Mouse (Mus musculus) forebrain, embryonic 10.5 days (tissue): Measurements from ENCODE around the gene Brinp1. TPM values are rescaled to one million over a fixed set of nuclear protein-coding genes. Genes with fewer than 3 reads are reported as not detected.

Experiments used
- DNase-seq: peaks from one replicate; pipeline ENCODE4 v3.0.0-alpha.2; 2017; ENCODE audit warnings: low spot score; ENCODE audit errors: extremely low spot score
- H3K27ac ChIP-seq: fragments of 300-500 bp; sonication (generic); 2 replicates; pipeline ENCODE4 v1.5.1; 2016; ENCODE audit warnings: mild to moderate bottlenecking
- H3K27me3 ChIP-seq: fragments of 300-500 bp; sonication (generic); 2 replicates; pipeline ENCODE4 v1.6.1; 2016; ENCODE audit warnings: mild to moderate bottlenecking; ENCODE audit not compliant: poor library complexity, severe bottlenecking
- H3K36me3 ChIP-seq: fragments of 300-500 bp; sonication (generic); replicated peaks from 2 replicates; pipeline ENCODE4 v1.6.1; 2016; ENCODE audit warnings: mild to moderate bottlenecking, moderate library complexity
- H3K4me1 ChIP-seq: fragments of 300-500 bp; sonication (generic); 2 replicates; pipeline ENCODE4 v1.6.1; 2016
- H3K4me3 ChIP-seq: fragments of 300-500 bp; sonication (generic); 2 replicates; pipeline ENCODE4 v1.5.1; 2016; ENCODE audit warnings: mild to moderate bottlenecking, moderate library complexity
- H3K9me3 ChIP-seq: fragments of 300-500 bp; sonication (generic); 2 replicates; pipeline ENCODE4 v1.6.1; 2016; ENCODE audit warnings: mild to moderate bottlenecking, moderate library complexity
- WGBS: fragments of 180-500 bp; shearing (Covaris S2); methylation state at CpG from one replicate; pipeline ENCODE4 v1.1.7; 2016; 5-methylcytosine and 5-hydroxymethylcytosine counted together
- polyA plus RNA-seq: library from polyadenylated mRNA; unstranded; fragments of >200 nt; fragmentation: Nextera tagmentation; extraction: Ambion mirVana; gene quantifications from 2 replicates; pipeline ENCODE4 v1.2.1, GENCODE M21; 2016

The Brinp1 gene
- polyA plus RNA-seq, 1 experiment from 2014 or later = 1.3 TPM

- WGBS = 89% methylated on average over 6 of the region's 6 CpGs
- H3K9me3 ChIP-seq = no peaks in the 10 kb centered on the region
- H3K27me3 ChIP-seq = no peaks in the 10 kb centered on the region
- no peak overlapping the region for H3K4me3 ChIP-seq
- no peaks in the 10 kb centered on the region for H3K4me1 ChIP-seq
- H3K36me3 ChIP-seq = no peaks in the 10 kb centered on the region
- no peak for DNase-seq
- no peak overlapping the region for H3K27ac ChIP-seq
Measured at GRCm38 (mm10) chr4:68801923-68802855, 152.0 kb downstream of the Brinp1 start.

DNA sequence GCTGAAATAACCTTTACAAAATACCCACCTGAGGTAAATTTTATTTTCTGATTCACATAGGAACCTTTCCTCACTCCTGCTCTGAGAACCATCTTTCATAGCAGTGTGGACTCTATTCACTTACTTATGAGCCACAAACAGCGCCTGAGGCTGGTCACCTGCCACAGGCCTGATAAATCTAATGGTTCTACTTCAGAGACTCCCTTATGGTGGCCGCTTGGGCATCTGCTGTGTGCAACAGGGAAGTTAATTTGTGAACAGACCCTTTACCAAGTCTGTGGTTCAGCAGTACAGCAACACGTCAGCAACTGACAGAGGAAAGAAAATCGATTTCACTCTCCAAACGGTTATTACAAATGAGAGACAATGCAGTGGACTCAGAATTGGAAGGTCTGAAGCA is 164.2 kb downstream of the Brinp1 start:
- H3K27ac ChIP-seq = no peak overlapping the region
- H3K36me3 ChIP-seq = no peaks in the 10 kb centered on the region
- H3K4me3 ChIP-seq = no peak overlapping the region
- H3K9me3 ChIP-seq = no peaks in the 10 kb centered on the region
- 92% methylated on average over 5 of the region's 5 CpGs for WGBS
- H3K4me1 ChIP-seq = no peaks in the 10 kb centered on the region
- H3K27me3 ChIP-seq = no peaks in the 10 kb centered on the region
- DNase-seq = no peak

- Histone ChIP-seq H3K27me3 (no peaks in the 10 kb centered on the region), H3K4me3 (no peak overlapping the region), H3K36me3 (no peaks in the 10 kb centered on the region), H3K4me1 (no peaks in the 10 kb centered on the region), H3K27ac (no peak overlapping the region), H3K9me3 (no peaks in the 10 kb centered on the region)
- 74% methylated on average over 4 of the region's 4 CpGs for WGBS
- DNase-seq = no peak
Measured at GRCm38 (mm10) chr4:68788477-68788999, 165.7 kb downstream of the Brinp1 start.

DNA sequence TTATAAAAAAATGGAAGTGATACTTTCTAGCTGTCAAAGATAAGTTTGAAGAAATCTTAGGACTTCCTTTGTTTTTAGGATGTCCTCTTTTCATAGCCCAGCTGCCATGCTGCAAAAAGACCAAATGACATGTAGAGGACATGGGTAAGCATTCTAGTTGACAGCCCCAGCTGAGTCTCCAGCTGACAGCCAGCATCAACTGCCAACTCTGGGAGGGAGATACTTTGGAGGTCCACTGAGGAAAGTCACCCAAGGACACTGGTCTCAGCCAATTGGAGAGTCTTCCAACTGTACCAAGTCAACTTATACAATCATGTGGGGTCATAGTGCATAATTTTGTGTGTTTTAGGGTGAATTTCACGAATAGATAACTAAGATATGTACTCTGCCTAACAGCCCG is 166.6 kb downstream of the Brinp1 start:
- no peaks in the 10 kb centered on the region for H3K27me3 ChIP-seq
- H3K36me3 ChIP-seq = no peaks in the 10 kb centered on the region
- no peak overlapping the region for H3K4me3 ChIP-seq
- no peak for DNase-seq
- no peaks in the 10 kb centered on the region for H3K9me3 ChIP-seq
- H3K27ac ChIP-seq = no peak overlapping the region
- H3K4me1 ChIP-seq = no peaks in the 10 kb centered on the region
- WGBS = 76% methylated on average over 2 of the region's 2 CpGs

DNA sequence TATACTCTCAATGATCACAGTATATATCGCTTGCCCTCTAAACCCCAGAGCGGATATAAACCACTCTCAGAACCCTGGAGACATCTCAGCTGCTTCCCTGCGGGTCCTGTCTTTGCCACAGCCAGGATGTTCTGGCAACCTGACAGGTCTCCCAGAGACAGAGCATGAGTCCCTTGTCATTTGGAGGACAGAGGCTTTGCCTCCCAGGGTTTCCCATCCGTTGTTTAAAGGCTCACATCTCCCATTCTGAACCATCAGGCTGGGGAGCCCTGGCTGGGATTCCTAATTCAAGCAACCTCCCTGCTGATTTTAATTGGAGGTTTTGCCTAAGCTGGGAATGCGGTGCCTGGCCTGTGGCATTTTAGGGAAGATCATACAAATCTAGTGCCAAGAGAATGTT is 185.9 kb downstream of the Brinp1 start:
- no peak overlapping the region for H3K4me3 ChIP-seq
- 35% methylated on average over 5 of the region's 5 CpGs for WGBS
- no peaks in the 10 kb centered on the region for H3K27me3 ChIP-seq
- no peaks in the 10 kb centered on the region for H3K9me3 ChIP-seq
- peaks cover 14% of the 10 kb centered on the region for H3K4me1 ChIP-seq
- H3K27ac ChIP-seq = no peak overlapping the region
- no peak for DNase-seq
- no peaks in the 10 kb centered on the region for H3K36me3 ChIP-seq

DNA sequence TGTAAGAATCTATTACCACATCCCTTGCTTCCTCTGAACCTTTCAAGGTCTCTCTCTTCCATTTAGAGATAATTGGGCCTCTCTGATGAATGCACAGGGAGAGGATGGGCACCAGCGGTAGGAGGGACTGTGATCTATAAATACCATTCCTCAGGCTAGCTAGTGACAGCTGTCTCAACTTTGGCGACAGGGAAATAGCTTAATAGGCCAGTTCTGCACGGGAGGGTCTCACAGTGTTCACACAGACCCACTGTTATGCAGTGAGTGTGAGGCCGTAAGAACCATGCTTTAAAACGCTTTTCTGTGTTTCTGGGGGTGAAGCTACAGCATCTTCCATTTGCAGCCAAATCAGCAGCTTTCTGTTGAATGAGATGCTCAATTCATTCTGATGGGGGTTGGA is 186.8 kb downstream of the Brinp1 start:
- peaks cover 14% of the 10 kb centered on the region for H3K4me1 ChIP-seq
- WGBS = 63% methylated on average over 5 of the region's 5 CpGs
- DNase-seq = no peak
- no peak overlapping the region for H3K27ac ChIP-seq
- H3K9me3 ChIP-seq = no peaks in the 10 kb centered on the region
- no peak overlapping the region for H3K4me3 ChIP-seq
- no peaks in the 10 kb centered on the region for H3K36me3 ChIP-seq
- no peaks in the 10 kb centered on the region for H3K27me3 ChIP-seq

- H3K27me3 ChIP-seq = no peaks in the 10 kb centered on the region
- H3K4me3 ChIP-seq = no peak overlapping the region
- H3K27ac ChIP-seq = no peak overlapping the region
- whole genome bisulfite sequencing = 76% methylated on average over 12 of the region's 12 CpGs
- no peaks in the 10 kb centered on the region for H3K36me3 ChIP-seq
- DNase-seq = no peak
- H3K4me1 ChIP-seq = peaks cover 14% of the 10 kb centered on the region
- H3K9me3 ChIP-seq = no peaks in the 10 kb centered on the region
Measured at GRCm38 (mm10) chr4:68765772-68766573, 188.2 kb downstream of the Brinp1 start.

- WGBS = 93% methylated on average over 2 of the region's 2 CpGs
- no peak overlapping the region for H3K4me3 ChIP-seq
- no peaks in the 10 kb centered on the region for H3K27me3 ChIP-seq
- H3K9me3 ChIP-seq = no peaks in the 10 kb centered on the region
- H3K4me1 ChIP-seq = peaks cover 14% of the 10 kb centered on the region
- DNase-seq = no peak
- H3K36me3 ChIP-seq = no peaks in the 10 kb centered on the region
- H3K27ac ChIP-seq = no peak overlapping the region
Measured at GRCm38 (mm10) chr4:68764937-68765336, 189.3 kb downstream of the Brinp1 start.

- WGBS = 43% methylated on average over 1 of the region's 1 CpGs
- DNase-seq = no peak
- Histone ChIP-seq H3K36me3 (no peaks in the 10 kb centered on the region), H3K4me3 (no peak overlapping the region), H3K27ac (no peak overlapping the region), H3K27me3 (no peaks in the 10 kb centered on the region), H3K9me3 (no peaks in the 10 kb centered on the region), H3K4me1 (no peaks in the 10 kb centered on the region)
Measured at GRCm38 (mm10) chr4:68720983-68721382, 233.2 kb downstream of the Brinp1 start.
